Mouse (Mus musculus): ENCODE measurements at regions not wholly inside any gene's neighbourhood (a gene's known extent, or its start where the extent isn't known, plus 50 kb on each side); places are given as distances from the start of the nearest gene placed in this dataset.
"Not testable (repeated sequence)": the region's sequence is repeated elsewhere in the genome, so short reads cannot be mapped to it uniquely, and the experiment has no call there.

- ATAC-seq (ENCODE audit: insufficient number of reproducible peaks, low FRiP score, low TSS enrichment) = no peak
Measured at GRCm38 (mm10) chr14:17058438-17058837, 239.5 kb upstream of the Rarb start.

- ATAC-seq (ENCODE audit: insufficient number of reproducible peaks, low FRiP score, low TSS enrichment) = no peak
Measured at GRCm38 (mm10) chr14:17057355-17057754, 238.4 kb upstream of the Rarb start.

GRCm38 (mm10) chr14:17055741-17056140 lies 236.8 kb upstream of the Rarb start:
- no peak for ATAC-seq (ENCODE audit: insufficient number of reproducible peaks, low FRiP score, low TSS enrichment)

- no peak for ATAC-seq (ENCODE audit: insufficient number of reproducible peaks, low FRiP score, low TSS enrichment)
Measured at GRCm38 (mm10) chr14:17054381-17054780, 235.4 kb upstream of the Rarb start.

- no peak for ATAC-seq (ENCODE audit: insufficient number of reproducible peaks, low FRiP score, low TSS enrichment)
Measured at GRCm38 (mm10) chr14:17046808-17047207, 227.9 kb upstream of the Rarb start.

GRCm38 (mm10) chr14:17045426-17046132 lies 226.6 kb upstream of the Rarb start:
- ATAC-seq (ENCODE audit: insufficient number of reproducible peaks, low FRiP score, low TSS enrichment) = no peak

- no peak for ATAC-seq (ENCODE audit: insufficient number of reproducible peaks, low FRiP score, low TSS enrichment)
Measured at GRCm38 (mm10) chr14:17020603-17021356, 201.8 kb upstream of the Rarb start.

GRCm38 (mm10) chr14:17012931-17013330 lies 194.0 kb upstream of the Rarb start:
- ATAC-seq (ENCODE audit: insufficient number of reproducible peaks, low FRiP score, low TSS enrichment) = no peak

GRCm38 (mm10) chr14:17012200-17012599 lies 193.2 kb upstream of the Rarb start:
- ATAC-seq (ENCODE audit: insufficient number of reproducible peaks, low FRiP score, low TSS enrichment) = no peak

GRCm38 (mm10) chr14:17005194-17006018 lies 186.4 kb upstream of the Rarb start:
- ATAC-seq (ENCODE audit: insufficient number of reproducible peaks, low FRiP score, low TSS enrichment) = no peak

- ATAC-seq (ENCODE audit: insufficient number of reproducible peaks, low FRiP score, low TSS enrichment) = no peak
Measured at GRCm38 (mm10) chr14:17004714-17005113, 185.8 kb upstream of the Rarb start.

- no peak for ATAC-seq (ENCODE audit: insufficient number of reproducible peaks, low FRiP score, low TSS enrichment)
Measured at GRCm38 (mm10) chr14:16996716-16997115, 177.8 kb upstream of the Rarb start.

- not testable (repeated sequence) for ATAC-seq (ENCODE audit: insufficient number of reproducible peaks, low FRiP score, low TSS enrichment)
Measured at GRCm38 (mm10) chr14:16970911-16971310, 152.0 kb upstream of the Rarb start.

GRCm38 (mm10) chr14:16964717-16965391 lies 145.9 kb upstream of the Rarb start:
- no peak for ATAC-seq (ENCODE audit: insufficient number of reproducible peaks, low FRiP score, low TSS enrichment)

- no peak for ATAC-seq (ENCODE audit: insufficient number of reproducible peaks, low FRiP score, low TSS enrichment)
Measured at GRCm38 (mm10) chr14:16962216-16962826, 143.4 kb upstream of the Rarb start.

GRCm38 (mm10) chr14:16957802-16958201 lies 138.8 kb upstream of the Rarb start:
- ATAC-seq (ENCODE audit: insufficient number of reproducible peaks, low FRiP score, low TSS enrichment) = no peak

- no peak; the same call in 1 of the 2 replicates for ATAC-seq (ENCODE audit: insufficient number of reproducible peaks, low FRiP score, low TSS enrichment)
Measured at GRCm38 (mm10) chr14:16954511-16955443, 135.8 kb upstream of the Rarb start.

- ATAC-seq (ENCODE audit: insufficient number of reproducible peaks, low FRiP score, low TSS enrichment) = no peak
Measured at GRCm38 (mm10) chr14:16948736-16949135, 129.8 kb upstream of the Rarb start.

- ATAC-seq (ENCODE audit: insufficient number of reproducible peaks, low FRiP score, low TSS enrichment) = no peak
Measured at GRCm38 (mm10) chr14:16944441-16944840, 125.5 kb upstream of the Rarb start.

Measured in cerebellum, adult (tissue).